Comparison of ENCODE assay signal across 19 mouse cellular contexts in the genomic region with DNA sequence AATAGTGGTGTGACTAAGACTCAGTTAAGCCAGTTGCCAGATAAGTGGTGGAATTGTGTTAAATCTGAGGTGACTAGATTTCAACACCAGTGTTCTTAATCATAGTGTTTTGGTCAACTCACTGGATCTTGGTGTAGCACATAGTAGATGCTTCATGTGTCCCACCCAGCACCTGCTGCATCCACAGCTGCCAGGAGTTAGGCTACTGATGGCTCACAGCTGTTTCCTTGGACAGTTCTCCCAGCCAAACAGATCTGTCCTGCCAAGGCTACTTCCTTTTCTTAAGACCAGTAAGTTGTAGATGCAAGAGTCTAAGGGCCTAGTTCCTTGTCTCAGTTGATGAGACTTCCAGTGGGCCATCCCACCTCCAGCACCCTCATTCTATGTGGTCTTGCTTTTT.
DNase-seq lines count a peak whose midpoint lies in the region; ATAC-seq and TF ChIP-seq lines count a peak whose summit lies in the region.
"Had no signal": no experiment of that assay in that cellular context is flagged by ENCODE, and none has a peak within 500 bp of the region (broad histone marks: within the 10 kb centered on the region; RNA-seq: fewer than 3 reads in every experiment).

No protein-coding gene starts in this region.

- no peaks in the 10 kb centered on the region for H3K79me2 ChIP-seq in heart, adult 2 months (replicated peaks; ENCODE audit: control insufficient read depth, insufficient read depth, low read length)

- H3K4me3 ChIP-seq in heart, adult 2 months = no peak overlapping the region
- H3K4me3 ChIP-seq in heart, embryonic 11.5 days (ENCODE audit: low read depth, low read length) = no peak overlapping the region
- H3K4me3 ChIP-seq: embryonic facial prominence, embryonic 12.5 days; intestine, embryonic 15.5 days; layer of hippocampus, adult 2 months; midbrain, embryonic 12.5 days; neural tube, embryonic 15.5 days had no signal

- H3K9ac ChIP-seq in heart, adult 2 months (ENCODE audit: low read depth, low read length) = no peak overlapping the region
- no peak overlapping the region for H3K9ac ChIP-seq in heart, embryonic 11.5 days (ENCODE audit: low read depth, low read length)
- H3K9ac ChIP-seq: embryonic facial prominence, embryonic 12.5 days; intestine, embryonic 15.5 days; midbrain, embryonic 12.5 days; neural tube, embryonic 15.5 days had no signal

- TF ChIP-seq EP300 in heart, adult 2 months (IDR thresholded peaks at IDR 0.05; ENCODE audit: insufficient read depth, low read depth, low read length) = peak; percentile 86

- no peak for TF ChIP-seq POLR2A in heart, adult 2 months (IDR thresholded peaks at IDR 0.05; ENCODE audit: insufficient read depth, low read depth, low read length)

- peaks cover 4% of the 10 kb centered on the region for H3K4me1 ChIP-seq in heart, adult 2 months (ENCODE audit: control insufficient read depth, insufficient read depth, low read length)
- peaks cover 8% of the 10 kb centered on the region; the same call in 1 of the 2 replicates for H3K4me1 ChIP-seq in heart, embryonic 11.5 days (ENCODE audit: control insufficient read depth, insufficient read depth, low read length)
- H3K4me1 ChIP-seq: midbrain, embryonic 12.5 days; neural tube, embryonic 15.5 days had no signal

- no peaks in the 10 kb centered on the region for H3K27me3 ChIP-seq in heart, adult 2 months (ENCODE audit: control insufficient read depth, insufficient read depth, low read length)
- no peaks in the 10 kb centered on the region for H3K27me3 ChIP-seq in heart, embryonic 11.5 days (ENCODE audit: control insufficient read depth, insufficient read depth, low read length)
- H3K27me3 ChIP-seq: embryonic facial prominence, embryonic 12.5 days; intestine, embryonic 15.5 days; midbrain, embryonic 12.5 days; neural tube, embryonic 15.5 days had no signal

- no peaks in the 10 kb centered on the region for H3K9me3 ChIP-seq in heart, embryonic 11.5 days (replicated peaks; ENCODE audit: control insufficient read depth, low read length)
- H3K9me3 ChIP-seq: intestine, embryonic 15.5 days; midbrain, embryonic 12.5 days; neural tube, embryonic 15.5 days had no signal

- ATAC-seq in heart, embryonic 11.5 days (replicated peaks; ENCODE audit: insufficient number of reproducible peaks, low FRiP score, low TSS enrichment) = no peak
- ATAC-seq: activated CD4-positive, CD25-positive, alpha-beta regulatory T cell, adult 4 months; hindbrain, embryonic 16.5 days; intestine, embryonic 15.5 days had no signal

- TF ChIP-seq CTCF in heart, adult 2 months (IDR thresholded peaks at IDR 0.05) = no peak

- H3K27ac ChIP-seq in heart, adult 2 months = no peak overlapping the region
- H3K27ac ChIP-seq in heart, embryonic 11.5 days (ENCODE audit: low read depth, low read length) = no peak overlapping the region
- H3K27ac ChIP-seq: embryonic facial prominence, embryonic 12.5 days; intestine, embryonic 15.5 days; layer of hippocampus, adult 2 months; midbrain, embryonic 12.5 days; neural tube, embryonic 15.5 days had no signal

- H3K36me3 ChIP-seq in heart, adult 2 months (ENCODE audit: control insufficient read depth, insufficient read depth, low read length) = peaks cover 3% of the 10 kb centered on the region
- H3K36me3 ChIP-seq in heart, embryonic 11.5 days (ENCODE audit: control insufficient read depth, insufficient read depth, low read length) = no peaks in the 10 kb centered on the region
- H3K36me3 ChIP-seq: embryonic facial prominence, embryonic 12.5 days; intestine, embryonic 15.5 days; midbrain, embryonic 12.5 days; neural tube, embryonic 15.5 days had no signal

- intact Hi-C loops in heart, adult 2 months (cut with DNase I) = no loop called here
- intact Hi-C loops in gastrocnemius, postnatal 14 days (cut with DNase I; ENCODE audit: low total_unique reads) = no loop called here
- intact Hi-C loops in heart, postnatal 14 days (cut with DNase I) = loop anchor here (5.0 kb wide), 1 partner anchor 49 kb away; no protein-coding TSS in a partner anchor

- H3K4me2 ChIP-seq in heart, embryonic 11.5 days = no peak overlapping the region
- H3K4me2 ChIP-seq: embryonic facial prominence, embryonic 12.5 days; intestine, embryonic 15.5 days; midbrain, embryonic 12.5 days; neural tube, embryonic 15.5 days had no signal

- peak; percentile 72 to 82 for DNase-seq in heart, adult 2 months
- DNase-seq in 3134 (ENCODE audit: extremely low read depth, insufficient read length, low spot score) = peak; percentile 13
- DNase-seq in gastrocnemius, postnatal 14 days = peak; percentile 49
- peak; percentile 57 to 62 for DNase-seq in heart, postnatal 14 days
- no peak for DNase-seq in frontal cortex, postnatal 25 days (ENCODE audit: low spot score in 2 of 2)
- DNase-seq in MN1 (ENCODE audit: low spot score) = no peak
- DNase-seq: adrenal gland, postnatal 10 days; cerebellum, adult 18-20 months; cerebellum, postnatal 25 days; kidney, adult 9 months; kidney, postnatal 25 days had no signal

Comparison
In these comparisons a context has a peak if more than half of its experiments do, and no peak if none do; other contexts are left out.
1. DNase-seq: peak in heart, adult 2 months (2 of 2), 3134 (single experiment), gastrocnemius, postnatal 14 days (single experiment) and heart, postnatal 14 days (2 of 2); none in frontal cortex, postnatal 25 days (0 of 2) and MN1 (single experiment).